Mouse (Mus musculus) layer of hippocampus, adult 9-11 months (tissue): Measurements from ENCODE around the gene Alox5.

ENCODE experiments used
- DNase-seq: peaks from one replicate; pipeline ENCODE4 v3.0.0; 2022

Gene Alox5

DNA sequence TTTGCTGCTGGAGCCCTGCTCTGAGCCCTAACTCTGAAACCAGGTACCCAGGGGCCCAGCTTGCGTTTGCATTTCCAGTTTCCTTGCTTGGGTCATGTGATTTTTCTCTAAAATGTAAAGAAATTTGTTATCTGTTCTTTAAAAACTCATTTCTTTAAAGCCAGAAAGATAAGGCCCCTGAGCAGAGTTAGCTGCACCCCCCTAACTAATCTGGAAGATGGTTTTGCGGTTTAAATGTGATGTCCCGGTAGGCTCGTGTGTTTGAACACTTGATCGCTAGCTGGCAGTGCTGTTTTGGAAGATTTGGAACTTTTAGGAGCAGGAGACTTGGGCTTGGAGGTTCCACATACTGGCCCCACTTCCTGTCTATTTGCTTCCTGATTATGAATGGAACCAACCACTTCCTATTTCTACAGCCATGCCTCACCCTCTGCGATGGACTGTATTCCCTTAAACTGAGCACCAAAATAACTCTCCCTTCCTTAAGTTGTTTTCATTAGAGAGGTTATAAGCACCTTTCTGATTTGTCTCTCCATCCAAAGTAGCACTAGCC is 44.9 kb downstream of the Alox5 start:
- DNase-seq, result no peak

DNA sequence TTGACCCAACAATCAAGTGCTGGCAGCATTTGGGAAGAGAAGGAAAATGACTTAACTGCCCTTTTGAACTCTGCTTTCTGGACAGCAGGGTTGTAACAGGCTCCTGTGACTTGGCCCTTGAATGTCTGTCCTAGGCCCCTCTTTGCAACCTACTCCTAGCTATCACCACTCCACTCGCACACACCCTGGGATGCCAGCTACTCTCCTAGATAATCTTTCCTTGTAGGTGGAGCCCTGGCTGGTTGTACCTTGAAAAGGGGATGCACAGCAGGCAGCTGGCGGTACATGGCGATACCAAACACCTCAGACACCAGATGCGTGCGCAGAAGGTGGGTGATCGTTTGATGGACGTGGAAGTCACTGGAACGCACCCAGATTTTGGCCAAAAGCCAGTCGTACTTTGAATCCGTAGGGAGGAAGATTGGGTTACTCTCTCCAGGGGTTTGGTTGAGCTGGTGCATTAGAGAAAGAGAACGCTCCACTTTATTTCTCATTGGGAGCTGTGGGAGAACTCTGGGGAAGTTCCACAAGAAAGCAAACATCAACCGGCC is 45.8 kb downstream of the Alox5 start:
- DNase-seq, result no peak

DNA sequence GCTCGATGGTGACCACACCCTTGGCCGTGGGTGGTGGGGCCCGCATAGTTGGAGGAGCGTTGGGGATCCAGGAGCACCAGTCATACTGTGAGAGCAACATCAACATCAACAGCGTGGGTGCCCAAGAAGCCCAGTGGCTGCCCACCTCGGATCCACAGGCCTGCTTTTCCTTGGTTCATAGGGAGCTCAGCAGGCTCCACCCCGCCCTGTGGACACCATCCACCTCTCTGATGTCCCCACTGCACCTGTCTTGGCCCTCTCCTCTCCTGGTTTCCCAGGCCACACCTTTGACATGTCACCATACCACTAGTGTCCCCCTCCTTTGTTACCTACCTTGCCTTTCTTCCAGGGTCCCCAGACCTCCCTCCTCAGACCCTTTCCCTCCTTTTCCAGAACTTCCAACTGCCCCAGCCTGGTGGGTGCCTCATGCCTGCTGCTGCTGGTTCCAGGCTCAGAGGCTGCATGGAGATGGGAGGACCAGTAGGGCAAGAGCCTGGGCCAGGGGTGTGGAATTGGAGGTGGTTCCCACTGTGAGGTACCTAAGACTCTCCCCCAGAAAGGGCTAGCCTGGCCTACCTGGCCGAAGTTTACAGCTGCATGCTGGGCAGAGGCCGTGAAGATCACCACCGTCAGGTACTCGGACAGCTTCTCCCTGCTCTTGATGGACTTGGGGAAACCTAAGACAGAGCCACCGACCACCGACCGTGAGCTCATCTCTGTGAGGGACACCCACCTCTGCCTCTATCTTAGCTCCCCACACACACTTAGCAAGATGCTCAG is 48.2 kb downstream of the Alox5 start:
- DNase-seq, result no peak

DNA sequence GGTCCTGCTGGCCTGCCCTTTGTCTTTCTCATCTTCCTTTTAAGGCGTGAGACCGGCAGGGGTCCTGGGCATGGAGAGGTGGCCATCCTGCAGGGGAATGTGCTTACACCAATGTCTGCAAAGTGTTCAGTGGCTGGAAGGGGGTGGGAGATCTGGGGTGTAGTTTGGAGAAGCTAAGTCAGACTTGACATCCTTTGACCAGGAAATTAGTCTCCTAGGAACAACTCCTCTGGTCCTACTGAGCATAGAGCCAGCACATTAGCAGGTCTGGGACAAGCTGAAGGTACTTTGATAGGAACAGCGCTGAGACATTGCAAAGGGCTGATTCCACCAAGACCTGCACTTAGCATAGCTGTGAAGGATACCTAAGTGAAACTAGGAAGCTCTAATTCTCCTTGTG is 49.3 kb downstream of the Alox5 start:
- DNase-seq, result no peak

DNA sequence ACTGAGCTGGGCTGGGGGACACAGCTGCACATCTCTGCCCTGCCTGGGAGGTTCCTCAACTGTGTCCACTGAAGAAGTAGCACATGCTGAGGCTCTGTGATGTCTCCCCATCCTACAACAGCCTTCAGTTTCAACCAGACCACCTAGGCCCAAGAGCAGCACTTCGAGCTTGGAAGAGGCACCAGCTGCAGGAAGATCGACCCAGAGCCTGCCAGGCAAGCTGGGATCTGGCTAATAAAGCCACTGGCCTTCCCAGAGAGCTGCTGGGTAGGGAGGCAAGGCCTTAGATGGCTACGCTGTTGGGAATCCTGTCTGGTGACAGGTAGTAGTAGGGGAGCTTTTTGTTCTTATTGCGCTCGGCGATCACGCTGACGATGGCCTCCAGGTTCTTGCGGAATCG is 50.5 kb downstream of the Alox5 start:
- no peak for DNase-seq

DNA sequence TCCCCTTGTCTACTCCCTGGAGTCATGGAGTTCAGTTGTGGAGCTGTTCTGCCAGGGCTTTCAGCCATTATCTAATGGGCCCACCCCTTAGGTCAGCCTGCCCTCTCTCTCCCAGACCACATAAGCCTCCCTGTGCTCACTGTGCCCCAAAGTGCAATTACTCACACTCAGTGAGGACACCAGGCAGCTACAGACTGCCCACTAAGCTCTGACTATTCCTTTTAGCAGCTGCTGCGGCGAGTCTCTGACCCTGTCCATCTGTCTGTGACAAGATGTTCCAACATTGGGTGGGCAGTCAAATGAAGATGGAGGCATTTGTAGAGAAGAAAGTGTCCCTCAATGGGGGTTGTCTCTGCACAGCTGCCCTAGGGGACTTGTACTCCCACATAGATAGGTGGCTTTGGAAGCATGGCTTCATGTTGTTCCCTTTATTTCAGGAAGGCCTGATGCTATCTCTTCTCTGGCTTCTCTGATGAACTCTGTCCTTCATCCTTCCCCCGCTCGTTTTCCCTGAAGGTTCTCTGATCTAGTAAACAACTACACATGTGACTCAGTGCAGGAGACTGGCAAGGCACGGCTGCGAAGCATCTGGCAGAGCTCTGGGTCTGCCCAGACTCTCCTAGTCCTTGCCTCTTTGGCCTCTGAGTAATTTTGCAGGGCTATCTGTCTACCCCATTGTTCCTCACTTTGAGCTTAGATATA is 52.9 kb downstream of the Alox5 start:
- no peak for DNase-seq

DNA sequence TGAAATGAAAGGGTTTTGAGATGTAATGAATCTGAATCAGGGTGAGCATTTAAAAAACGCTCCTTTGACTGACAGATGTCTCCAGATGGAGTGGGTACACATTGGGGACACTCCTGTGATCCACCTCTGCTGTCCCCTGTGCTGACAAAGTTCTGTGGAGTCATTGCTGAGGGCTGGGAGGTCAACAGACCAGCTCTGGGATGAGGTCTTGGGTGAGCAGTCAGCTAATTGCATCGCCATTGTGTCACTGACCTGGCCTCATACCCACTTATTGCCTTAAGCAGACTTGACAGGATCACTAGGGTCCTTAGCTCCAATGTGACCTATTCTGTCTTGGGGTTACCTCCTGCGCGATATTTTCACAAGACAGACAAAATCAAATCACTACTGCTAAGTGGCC is 53.8 kb downstream of the Alox5 start:
- no peak for DNase-seq

DNA sequence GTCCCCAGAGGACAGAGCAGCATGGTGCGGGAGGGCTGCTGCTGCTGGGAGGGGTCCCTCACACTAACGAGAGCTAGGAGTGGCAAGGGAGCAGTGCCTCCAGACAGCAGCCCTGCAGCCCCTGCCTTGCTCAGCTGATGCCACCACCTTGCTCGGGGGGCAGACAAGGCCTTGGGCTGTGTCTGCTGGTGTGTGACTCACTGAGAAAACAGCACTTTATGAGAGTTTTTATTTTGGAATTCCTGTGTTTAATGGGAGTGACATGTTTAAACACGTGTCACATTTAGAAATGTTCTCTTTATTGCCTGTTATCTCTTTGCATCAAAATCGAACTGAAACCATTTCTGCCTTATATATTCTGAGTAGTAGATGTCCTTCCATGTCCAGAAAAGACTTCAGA is 54.3 kb downstream of the Alox5 start:
- no peak for DNase-seq

DNA sequence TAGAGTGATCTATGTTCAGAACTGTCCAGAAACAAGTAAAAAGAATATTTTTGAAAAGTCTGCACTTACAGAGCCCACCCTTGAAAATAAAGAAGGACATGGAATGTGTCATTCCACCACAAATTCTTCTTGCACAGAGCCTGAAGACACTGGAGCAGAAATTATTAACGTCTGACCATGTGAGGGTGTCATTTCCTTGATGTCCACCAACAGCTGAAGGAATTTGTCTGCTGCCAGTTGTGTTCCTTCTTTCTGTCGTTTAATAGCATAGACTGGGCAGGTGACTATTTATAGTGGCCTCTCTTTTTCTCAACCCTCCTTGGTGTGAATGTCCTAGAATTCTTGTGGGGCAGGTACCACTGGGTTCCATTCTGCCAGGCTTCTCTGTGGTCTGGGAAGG is 54.8 kb downstream of the Alox5 start:
- DNase-seq, result no peak

DNA sequence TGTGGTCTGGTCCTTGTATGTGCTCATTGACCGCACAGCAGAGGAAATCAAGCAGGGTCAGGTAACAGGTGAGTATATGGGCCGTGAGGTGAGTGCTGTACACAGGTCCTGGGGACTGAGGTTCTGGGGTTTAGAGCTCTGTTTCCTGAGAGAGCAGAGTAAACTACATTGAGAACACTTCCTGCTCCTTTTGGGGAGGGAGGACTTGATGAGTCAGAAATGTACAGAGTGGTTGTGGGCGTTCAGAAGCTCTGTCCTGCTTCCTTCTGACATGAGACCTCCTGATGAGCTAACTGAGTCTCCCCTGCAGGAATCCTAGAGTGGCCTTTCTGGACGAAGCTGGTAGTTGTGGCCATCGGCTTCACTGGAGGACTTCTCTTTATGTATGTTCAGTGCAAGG is 55.3 kb downstream of the Alox5 start:
- DNase-seq, result no peak

DNA sequence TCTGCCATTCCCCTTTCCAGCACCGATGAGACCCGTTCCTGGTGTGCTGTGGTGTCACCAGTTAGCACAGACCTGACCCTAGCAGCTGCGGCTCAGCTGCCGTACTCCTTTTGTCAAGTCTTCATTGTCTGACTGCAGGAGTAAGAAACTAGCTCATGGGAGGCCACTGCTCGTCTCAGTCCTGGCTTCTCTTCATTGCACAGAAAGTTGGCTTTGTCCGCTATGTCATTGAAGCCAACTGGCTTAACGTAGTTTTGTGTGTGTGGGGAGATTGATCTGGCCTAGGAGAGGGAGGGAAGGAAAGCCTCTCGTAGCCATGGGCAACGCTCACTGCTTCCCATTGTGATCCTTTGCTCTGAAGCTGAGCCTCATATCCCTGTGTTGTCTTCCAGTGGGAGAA is 55.7 kb downstream of the Alox5 start:
- no peak for DNase-seq

DNA sequence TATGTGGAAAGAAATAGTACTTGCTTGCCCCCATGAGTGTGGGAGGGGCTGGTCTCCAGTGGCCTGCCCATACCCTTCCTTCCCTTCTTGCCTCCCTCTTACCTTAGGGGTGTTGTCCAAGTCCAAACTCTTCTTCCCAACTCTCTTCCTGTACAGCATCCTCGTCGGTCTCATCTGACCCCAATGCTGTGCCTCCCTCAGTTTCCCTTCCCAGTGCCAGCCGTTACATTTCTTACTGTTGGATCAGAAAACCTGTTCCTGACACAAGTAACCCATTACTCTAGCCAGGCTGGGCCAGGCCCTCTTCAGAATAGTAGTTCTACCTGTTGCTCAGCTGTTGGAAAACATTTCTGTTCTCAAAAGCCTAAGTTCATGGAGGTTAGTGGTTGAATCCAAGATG is 58.6 kb downstream of the Alox5 start:
- no peak for DNase-seq

DNA sequence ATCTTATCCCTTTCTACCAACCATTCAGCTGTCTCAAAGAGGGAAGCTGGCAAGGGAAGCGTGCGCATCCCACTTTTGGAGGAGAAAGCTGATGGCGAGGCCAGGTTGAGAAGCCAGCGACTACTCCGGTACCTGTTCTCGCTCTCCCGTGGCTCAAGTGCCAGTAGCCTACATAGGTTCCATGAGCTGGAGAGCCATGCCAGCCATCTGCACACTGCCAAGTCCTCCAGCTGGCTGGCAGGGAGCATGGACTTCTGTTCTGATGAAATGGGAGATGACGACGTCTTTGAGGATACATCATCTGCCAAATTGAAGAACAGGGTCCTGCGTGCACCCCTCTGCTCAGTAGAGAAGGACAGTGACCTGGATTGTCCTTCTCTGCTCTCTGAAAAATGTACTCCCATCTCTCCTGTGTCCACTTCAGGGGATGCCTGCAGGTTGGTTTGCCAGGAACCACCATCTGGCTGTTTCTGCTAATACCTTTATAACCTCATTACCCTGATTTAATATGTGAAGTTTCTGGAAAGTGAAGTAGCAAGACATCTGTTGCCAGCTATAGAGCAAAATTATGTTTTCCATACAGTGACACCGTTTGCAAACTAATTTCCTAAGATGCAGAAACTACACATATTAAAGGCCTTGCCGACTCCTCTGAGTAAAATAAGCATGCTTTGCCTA is 59.1 kb downstream of the Alox5 start:
- DNase-seq, result no peak

DNA sequence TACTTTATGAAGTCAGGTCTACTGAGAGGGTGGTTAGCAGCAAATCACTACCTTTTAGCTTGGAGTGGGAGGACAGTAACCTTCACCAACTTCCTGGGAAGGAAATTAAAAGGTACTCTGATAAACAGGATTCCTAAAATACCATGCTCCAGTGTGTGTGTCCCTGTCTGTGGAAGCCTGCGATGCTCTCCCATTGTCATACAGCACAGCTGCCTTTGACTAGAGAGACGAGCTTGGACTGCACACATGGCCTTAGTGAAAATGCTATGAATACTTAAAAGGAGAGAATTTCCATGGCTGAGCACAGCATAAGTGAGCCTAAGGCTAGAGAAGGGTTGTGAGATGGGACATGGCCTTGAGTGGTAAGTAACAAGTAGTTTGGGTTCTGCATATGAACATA is 62.8 kb downstream of the Alox5 start:
- no peak for DNase-seq

DNA sequence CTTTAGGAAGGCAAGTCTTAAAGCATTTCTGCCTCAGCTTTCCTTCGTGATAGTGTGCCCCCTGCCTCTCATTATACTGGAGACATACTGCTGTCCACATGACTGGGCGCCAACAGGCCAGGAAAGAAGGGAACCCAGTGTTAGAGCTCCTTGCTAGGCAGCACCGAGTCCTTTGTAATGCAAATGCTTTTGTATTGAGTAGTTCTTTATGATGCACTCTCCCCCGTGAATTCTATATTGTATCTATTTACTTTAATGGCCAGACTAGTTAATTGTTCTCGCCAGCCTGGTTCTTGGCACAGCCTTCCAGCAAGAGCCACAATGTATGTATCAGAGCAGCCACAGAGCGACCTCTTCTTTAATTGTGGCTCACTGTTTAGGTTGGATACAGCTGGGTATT is 63.4 kb downstream of the Alox5 start:
- no peak for DNase-seq

DNA sequence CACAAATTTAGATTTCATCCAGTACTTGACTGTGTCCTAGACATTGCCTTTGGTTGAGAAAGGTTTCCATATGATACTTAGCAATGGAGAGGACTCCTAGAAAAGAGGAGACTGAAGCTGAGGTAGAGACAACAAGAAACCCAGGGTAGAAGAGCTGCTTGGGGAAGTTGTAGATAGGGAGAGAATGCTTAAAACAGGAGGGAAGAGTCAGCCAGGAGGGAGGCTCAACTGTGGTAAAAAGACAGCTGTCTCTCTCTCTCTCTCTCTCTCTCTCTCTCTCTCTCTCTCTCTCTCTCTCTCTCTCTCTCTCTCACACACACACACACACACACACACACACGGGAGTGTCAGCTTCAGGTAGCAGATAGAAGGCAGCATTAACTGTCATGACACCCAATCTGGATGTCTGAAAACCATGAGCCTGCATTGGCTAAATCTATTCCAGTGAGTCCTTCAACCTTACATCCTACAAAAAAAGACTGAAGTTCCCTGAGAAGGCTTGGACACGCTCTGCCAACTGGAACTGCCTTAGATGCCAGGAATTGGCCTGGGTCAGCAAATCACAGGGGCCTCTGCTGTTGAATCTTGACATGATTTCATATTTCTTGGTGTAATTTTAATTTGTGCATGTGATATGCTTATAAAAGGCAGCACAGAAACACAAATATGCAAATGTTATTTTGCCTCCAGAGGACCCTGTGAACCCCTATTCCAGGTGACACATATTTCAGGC is 65.9 kb downstream of the Alox5 start:
- no peak for DNase-seq

DNA sequence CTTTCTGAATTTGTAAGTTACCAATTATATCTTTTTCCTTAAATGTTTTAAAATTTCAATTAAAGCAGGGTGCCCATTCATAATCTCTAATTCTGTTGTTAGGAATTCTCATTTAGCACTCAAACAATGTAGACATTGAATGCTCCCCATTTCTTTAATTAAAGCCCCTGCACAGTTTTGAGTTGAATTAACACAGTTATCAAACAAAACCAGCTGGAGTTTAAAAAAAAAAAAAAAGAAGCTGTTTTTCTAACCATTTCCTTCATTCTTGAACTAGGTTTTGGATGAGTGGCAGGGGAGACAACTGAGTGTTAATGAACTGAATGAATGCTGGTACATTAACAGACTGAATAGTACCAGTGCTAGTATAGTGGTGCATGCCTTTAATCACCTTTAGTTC is 71.5 kb downstream of the Alox5 start:
- no peak for DNase-seq

DNA sequence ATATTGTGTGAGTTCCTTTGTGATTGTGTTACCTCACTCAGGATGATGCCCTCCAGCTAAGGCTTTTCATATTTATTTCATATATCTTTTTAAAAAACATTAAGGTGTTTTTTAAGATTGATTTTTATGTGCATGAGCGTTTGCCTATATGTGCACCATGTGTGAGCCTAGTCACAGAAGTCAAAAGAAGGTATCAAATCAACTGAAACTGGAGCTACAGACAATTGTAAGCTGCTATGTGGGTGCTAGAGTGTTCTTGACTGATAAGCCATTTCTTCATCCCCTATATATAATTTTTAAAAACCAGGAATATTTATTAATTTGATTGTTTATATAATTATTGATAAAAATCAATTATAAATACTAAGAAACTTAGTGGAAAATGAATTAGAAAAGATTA is 72.9 kb downstream of the Alox5 start:
- DNase-seq, result no peak

DNA sequence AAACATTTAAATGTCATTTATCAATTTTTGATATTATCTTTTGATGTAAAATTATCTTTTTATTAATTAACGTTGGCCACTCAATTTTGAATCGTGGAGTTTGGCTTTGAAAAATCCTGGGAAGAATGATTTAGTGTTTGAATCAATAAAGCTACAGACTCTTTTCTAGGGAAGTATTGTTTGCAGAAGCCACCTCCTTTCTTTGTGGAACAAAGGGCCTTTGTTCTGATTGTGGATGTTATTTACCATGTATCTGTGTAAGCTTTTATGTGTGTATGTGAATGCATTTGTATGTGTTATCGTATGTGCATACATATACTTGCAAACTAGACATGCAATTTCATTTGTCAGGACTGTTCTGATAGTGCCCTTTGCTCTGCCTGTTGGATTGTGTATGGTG is 74.5 kb downstream of the Alox5 start:
- no peak for DNase-seq

DNA sequence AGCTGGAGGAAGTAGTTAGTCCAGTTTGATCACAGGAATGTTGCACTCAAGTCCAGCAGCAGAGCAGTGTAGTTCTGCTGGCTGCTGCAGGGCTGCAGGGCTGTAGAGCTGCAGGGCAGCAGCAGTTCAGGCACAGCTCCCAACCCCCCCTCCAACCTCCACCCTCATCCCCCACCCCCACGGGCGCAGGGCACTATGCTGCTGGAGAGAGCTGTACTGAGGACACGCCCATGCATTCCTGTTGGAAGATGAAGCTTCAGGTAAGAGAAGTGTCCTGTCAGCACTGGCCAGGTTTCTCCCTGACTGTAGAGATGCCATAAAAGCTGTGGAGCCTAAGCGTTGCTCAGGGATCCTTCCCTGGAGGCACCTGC is 74.9 kb downstream of the Alox5 start:
- no peak for DNase-seq

DNA sequence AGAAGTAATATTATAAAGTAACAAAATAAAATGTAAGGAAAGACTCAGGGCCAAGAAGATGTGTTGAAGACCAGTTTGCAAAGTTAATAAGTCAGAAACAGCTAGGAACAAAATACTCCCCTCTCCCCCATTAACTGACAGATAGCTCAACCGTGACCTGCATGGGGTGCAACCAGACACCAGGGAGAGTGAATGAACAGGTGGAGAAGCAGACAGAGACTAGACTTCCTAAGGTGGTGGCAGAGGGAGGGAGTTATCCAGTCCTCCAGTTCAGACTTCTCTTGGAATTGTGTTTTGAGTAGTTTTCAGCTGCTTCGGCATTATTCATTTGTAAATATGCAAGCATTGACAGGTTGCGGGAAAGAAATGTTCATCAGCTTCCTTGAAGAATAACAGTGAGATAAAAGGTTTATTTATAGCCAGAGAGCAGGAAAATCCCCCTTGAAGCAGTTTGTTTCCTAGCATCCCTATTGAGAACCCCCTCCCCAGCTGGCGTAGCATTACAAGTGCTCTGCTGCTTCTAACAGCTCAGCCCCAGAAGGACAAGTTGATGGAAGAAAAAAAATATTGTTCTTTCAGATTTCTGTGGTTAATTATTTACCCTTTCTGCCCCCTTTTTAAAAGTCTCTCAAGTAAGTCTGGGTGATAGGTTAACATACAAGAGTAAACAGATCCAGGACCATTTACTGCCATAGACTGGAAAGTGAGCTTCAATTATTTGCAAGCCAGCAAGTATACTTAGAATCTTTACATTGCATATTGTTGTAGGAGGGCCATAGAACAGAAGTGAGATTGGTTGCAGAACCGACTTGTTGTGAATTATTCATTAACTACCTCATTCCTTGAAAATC is 75.6 kb downstream of the Alox5 start:
- no peak for DNase-seq

DNA sequence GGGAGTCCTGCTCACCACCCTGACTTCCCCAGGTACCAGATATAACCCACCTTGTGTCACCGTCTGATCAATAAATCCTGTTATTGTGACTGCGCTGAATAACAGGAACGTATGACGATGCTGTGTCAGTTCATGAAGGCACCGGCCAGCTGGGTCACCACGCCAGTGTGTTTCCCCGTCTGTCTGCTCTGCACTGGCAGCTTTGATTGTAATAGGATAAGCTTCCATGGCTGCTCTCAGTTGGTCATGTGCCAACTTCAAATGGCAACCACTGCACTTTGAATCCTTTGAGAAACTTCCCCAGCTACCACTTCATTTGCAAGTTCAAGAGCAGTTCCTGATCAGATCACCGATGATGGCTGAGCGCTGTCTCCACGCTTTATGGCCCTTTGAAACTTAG is 77.4 kb downstream of the Alox5 start:
- DNase-seq, result no peak
